Mouse (Mus musculus) layer of hippocampus, adult 2 months (tissue): ENCODE results near the gene Defb38. TPM values are rescaled to one million over a fixed set of nuclear protein-coding genes. Genes with fewer than 3 reads are reported as not detected.

Source experiments
- DNase-seq, 2 experiments: peaks; one replicate each; pipeline ENCODE4 v3.0.0; 2022; ENCODE audit warnings: low spot score in 2 of 2
- H3K27ac ChIP-seq: fragments of 200-600 bp; 2 replicates; pipeline ENCODE4 v1.8.1; 2022
- H3K4me3 ChIP-seq: fragments of 200-600 bp; 2 replicates; pipeline ENCODE4 v1.8.1; 2022; ENCODE audit warnings: mild to moderate bottlenecking
- CTCF ChIP-seq: fragments of 200-600 bp; conservative IDR thresholded peaks from 2 replicates; pipeline ENCODE4 v1.8.1; 2022; ENCODE audit warnings: antibody characterized with exemption, mild to moderate bottlenecking, moderate library complexity
- long read RNA-seq, 2 experiments: library from polyadenylated mRNA; stranded (forward); transcript quantifications; one replicate each; pipeline ENCODE4 v2.0.0; 2021; ENCODE audit warnings: borderline mapping rate in 2 of 2
- total RNA-seq, 2 experiments: library from RNA; stranded (reverse); gene quantifications; 2 replicates each; pipeline ENCODE4 v1.2.3; 2021

The Defb38 gene
- total RNA-seq: not detected
- long read RNA-seq, experiment 1: 0 reads
- long read RNA-seq, experiment 2: 0 reads

- DNase-seq: no peak
- no peak for TF ChIP-seq CTCF
These were observed at the start of gene Defb38 for GRCm38 (mm10) chr8:19026466-19026865. TSS of gene Defb38 (minus strand) at chr8:19026566.

GRCm38 (mm10) chr8:19066013-19066412 is 39.6 kb upstream of the Defb38 start:
- DNase-seq: no peak
- Histone ChIP-seq H3K4me3 (no peak overlapping the region), H3K27ac (no peak overlapping the region)
- TF ChIP-seq CTCF: no peak

More at GRCm38 (mm10) chr8:19026466-19026865, at the start of gene Defb38:
- H3K27ac ChIP-seq: no peak within 1 kb of the TSS
- no peak within 1 kb of the TSS for H3K4me3 ChIP-seq

GRCm38 (mm10) chr8:19064710-19065109 is 38.3 kb upstream of the Defb38 start, which contains the start of gene Defb39:
TSS of gene Defb39 (minus strand) at chr8:19064810.
- Histone ChIP-seq H3K4me3 (no peak within 1 kb of the TSS), H3K27ac (no peak within 1 kb of the TSS)
- DNase-seq: no peak
- TF ChIP-seq CTCF: no peak

GRCm38 (mm10) chr8:19062891-19063290 is 36.5 kb upstream of the Defb38 start:
- no peak for DNase-seq
- no peak overlapping the region for H3K27ac ChIP-seq
- no peak overlapping the region for H3K4me3 ChIP-seq
- no peak for TF ChIP-seq CTCF

- no peak for DNase-seq
- TF ChIP-seq CTCF: no peak
- no peak overlapping the region for H3K4me3 ChIP-seq
- no peak overlapping the region for H3K27ac ChIP-seq
These were observed 18.9 kb upstream of the Defb38 start for GRCm38 (mm10) chr8:19045242-19045641.

Other genes starting within 250 kb of the Defb38 start
- gene Defb40, start 48.3 kb downstream of the Defb38 start, total RNA-seq: not detected
- gene Defb37, start 35.5 kb downstream of the Defb38 start, total RNA-seq: not detected
- gene Defb39, start 38.2 kb upstream of the Defb38 start, total RNA-seq: not detected
- not detected for gene Defb12, start 88.3 kb upstream of the Defb38 start, total RNA-seq
- not detected for gene Defb34, start 97.2 kb upstream of the Defb38 start, total RNA-seq
- not detected for gene Gm45826, start 114.2 kb upstream of the Defb38 start, total RNA-seq
- not detected for gene Defb14, start 167.8 kb upstream of the Defb38 start, total RNA-seq
- gene Defb4, start 172.1 kb upstream of the Defb38 start, total RNA-seq: not detected
- not detected for gene Defb6, start 198.9 kb upstream of the Defb38 start, total RNA-seq
- not detected for gene Defb46, start 213.3 kb upstream of the Defb38 start, total RNA-seq
- gene Defb5, start 221.0 kb upstream of the Defb38 start, total RNA-seq: not detected